17 mouse cellular contexts compared by ENCODE assay signal in the genomic region with DNA sequence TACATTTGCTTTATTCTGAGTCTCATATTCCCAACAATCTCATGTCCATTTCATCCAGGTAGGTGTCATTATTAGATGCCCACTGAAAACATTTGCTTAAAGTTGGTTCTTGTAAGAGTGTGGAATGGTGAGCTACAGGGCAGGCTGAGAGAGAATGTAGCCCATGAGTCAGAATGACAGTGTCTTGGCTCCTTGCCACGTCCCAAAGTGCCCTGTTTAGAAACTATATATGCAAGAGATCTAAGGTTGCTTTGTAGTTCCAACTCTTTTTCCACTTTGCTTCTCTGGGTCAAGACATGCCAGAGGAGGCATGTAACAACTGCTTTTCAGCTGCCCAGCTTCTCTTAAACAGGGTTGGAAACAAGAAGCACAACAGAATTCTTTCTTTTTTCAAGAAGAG. TPM values are rescaled to one million over a fixed set of nuclear protein-coding genes. Genes with fewer than 3 reads are reported as not detected.
A peak's percentile ranks its signal among the peaks of the same experiment; 100 is the strongest.
DNase-seq lines count a peak whose midpoint lies in the region; ATAC-seq lines count a peak whose summit lies in the region.
"Had no signal": no experiment of that assay in that cellular context is flagged by ENCODE, and none has a peak within 500 bp of the region (broad histone marks: within the 10 kb centered on the region; RNA-seq: fewer than 3 reads in every experiment).

No protein-coding gene starts in this region.

- no peak overlapping the region for H3K27ac ChIP-seq in kidney, embryonic 15.5 days
- H3K27ac ChIP-seq: forebrain, embryonic 15.5 days; heart, embryonic 15.5 days; limb, embryonic 13.5 days had no signal

- H3K9ac ChIP-seq in kidney, embryonic 15.5 days = no peak overlapping the region
- H3K9ac ChIP-seq: forebrain, embryonic 15.5 days; heart, embryonic 15.5 days; limb, embryonic 13.5 days had no signal

- WGBS in kidney, embryonic 15.5 days = 47% methylated on average over 1 of the region's 1 CpGs

- peak; percentile 34 for DNase-seq in kidney, postnatal 14 days
- DNase-seq in lung, postnatal 14 days = peak; percentile 8
- DNase-seq in lung, postnatal 36 days = no peak
- DNase-seq in adrenal gland, adult 2 months = peak; percentile 66
- DNase-seq in MN1 (ENCODE audit: low spot score) = no peak
- DNase-seq in c-Kit-positive CD71-positive TER-119-positive erythroid progenitor cells, embryonic 14.5 days (ENCODE audit: low spot score) = no peak
- DNase-seq: cerebellum, adult 18-20 months; cerebellum, postnatal 36 days; gastrocnemius, postnatal 25 days; kidney, adult 8-10 months; right cerebral cortex, postnatal 25 days; thymus, adult 2 months had no signal

- H3K27me3 ChIP-seq in kidney, embryonic 15.5 days = no peaks in the 10 kb centered on the region
- H3K27me3 ChIP-seq: forebrain, embryonic 15.5 days; heart, embryonic 15.5 days had no signal

- peaks cover 7% of the 10 kb centered on the region; the same call in 1 of the 2 replicates for H3K4me1 ChIP-seq in kidney, embryonic 15.5 days
- H3K4me1 ChIP-seq: forebrain, embryonic 15.5 days; heart, embryonic 15.5 days; limb, embryonic 13.5 days had no signal

- no peak overlapping the region for H3K4me2 ChIP-seq in kidney, embryonic 15.5 days
- H3K4me2 ChIP-seq: forebrain, embryonic 15.5 days; heart, embryonic 15.5 days; limb, embryonic 13.5 days; midbrain, embryonic 11.5 days had no signal

- H3K9me3 ChIP-seq in kidney, embryonic 15.5 days (replicated peaks) = no peaks in the 10 kb centered on the region
- H3K9me3 ChIP-seq: forebrain, embryonic 15.5 days; heart, embryonic 15.5 days; limb, embryonic 13.5 days had no signal

- H3K4me3 ChIP-seq in kidney, embryonic 15.5 days (replicated peaks) = no peak overlapping the region
- H3K4me3 ChIP-seq: forebrain, embryonic 15.5 days; heart, embryonic 15.5 days; limb, embryonic 13.5 days had no signal

- no peak for ATAC-seq in kidney, embryonic 15.5 days (replicated peaks; ENCODE audit: low FRiP score)
- ATAC-seq: forebrain, embryonic 15.5 days had no signal

- no peaks in the 10 kb centered on the region for H3K36me3 ChIP-seq in kidney, embryonic 15.5 days
- H3K36me3 ChIP-seq: forebrain, embryonic 15.5 days; heart, embryonic 15.5 days; limb, embryonic 13.5 days had no signal

RNA-seq across cellular contexts. Expression of a gene that starts 9.1 kb away (rescaled TPM):
- 6.6 and 9.5 TPM in 2 replicates for polyA plus RNA-seq in kidney, embryonic 15.5 days (2015; fragmentation: Nextera tagmentation; extraction: Ambion mirVana)
- total RNA-seq in adrenal gland, adult 2 months (2021) = 10 to 100 TPM; 10.5 to 31.9 TPM
- 2.3 and 2.7 TPM in 2 replicates for polyA plus RNA-seq in adrenal gland, adult 2 months (2012; rRNA removed)

Comparison
In these comparisons a context has a peak if more than half of its experiments do, and no peak if none do; other contexts are left out.
1. DNase-seq: peak in kidney, postnatal 14 days (single experiment), lung, postnatal 14 days (single experiment) and adrenal gland, adult 2 months (single experiment); none in lung, postnatal 36 days (single experiment), MN1 (single experiment) and c-Kit-positive CD71-positive TER-119-positive erythroid progenitor cells, embryonic 14.5 days (single experiment).